Mouse (Mus musculus): ENCODE data around the gene Trim65.

DNA sequence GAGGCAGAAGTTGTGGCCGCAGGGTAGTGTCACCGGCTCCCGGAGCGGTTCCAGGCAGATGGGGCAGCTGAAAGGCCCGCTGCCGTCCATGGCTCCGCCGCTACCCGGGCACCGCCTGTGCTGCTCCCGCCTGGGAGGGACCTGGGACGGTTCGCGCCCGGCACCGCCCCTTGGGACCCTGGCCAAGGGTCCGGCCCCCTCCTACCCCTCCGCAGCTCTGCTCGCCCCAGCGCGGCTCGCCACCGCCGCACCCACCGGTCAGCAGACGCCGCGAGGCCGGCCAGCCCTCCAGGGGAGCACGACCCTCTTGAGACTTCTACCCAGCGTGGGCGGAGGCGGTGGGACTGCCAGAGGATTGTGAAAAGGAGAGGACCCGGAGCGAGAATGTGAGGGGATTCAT is 20.8 kb downstream of the Trim65 start:
- TF ChIP-seq EP300 (IDR thresholded peaks at IDR 0.05; ENCODE audit: low read length) (no peak), PAX5 (IDR thresholded peaks at IDR 0.05; ENCODE audit: low read length) (no peak), USF2 (conservative IDR thresholded peaks at IDR 0.05; ENCODE audit: low read depth, low read length) (no peak), IRF4 (IDR thresholded peaks at IDR 0.05; ENCODE audit: low read depth, low read length) (no peak), JUND (conservative IDR thresholded peaks at IDR 0.05; ENCODE audit: low read depth, low read length) (no peak), MEF2A (IDR thresholded peaks at IDR 0.05; ENCODE audit: borderline replicate concordance, low read depth, low read length) (no peak), MXI1 (IDR thresholded peaks at IDR 0.05; ENCODE audit: low read depth, low read length) (no peak), ZNF384 (IDR thresholded peaks at IDR 0.05; ENCODE audit: low read depth, low read length) (no peak), CTCF (conservative IDR thresholded peaks at IDR 0.05 in 1 of 2, IDR thresholded peaks at IDR 0.05 in 1 of 2; ENCODE audit: low read depth in 2 of 2, low read length in 2 of 2) (no peak), RAD21 (IDR thresholded peaks at IDR 0.05; ENCODE audit: low read depth, low read length) (no peak), POLR2A (IDR thresholded peaks at IDR 0.05; ENCODE audit: low read depth, low read length) (no peak), CHD1 (IDR thresholded peaks at IDR 0.05; ENCODE audit: low read depth, low read length) (no peak)
